Mouse (Mus musculus): Measurements from ENCODE around the gene Urod. TPM values are rescaled to one million over a fixed set of nuclear protein-coding genes. Genes with fewer than 3 reads are reported as not detected.

Urod gene
- polyA plus RNA-seq, 1 experiment from 2014 or later, result 121 TPM

- peaks cover 3% of the 10 kb centered on the region for H3K36me3 ChIP-seq (ENCODE audit: control insufficient read depth, insufficient read depth, low read length)
- no peak overlapping the region for H3K4me3 ChIP-seq (ENCODE audit: low read depth, low read length)
- no peak overlapping the region for H3K4me2 ChIP-seq (ENCODE audit: low read depth, severe bottlenecking)
- H3K4me1 ChIP-seq (ENCODE audit: control insufficient read depth, insufficient read depth, low read length), result no peaks in the 10 kb centered on the region
- 0 out of 2 replicates have a peak, but pooled peaks have one; percentile 12 for ATAC-seq (ENCODE audit: insufficient number of reproducible peaks, low FRiP score, low TSS enrichment, low read depth)
- no peak overlapping the region for H3K27ac ChIP-seq (replicated peaks; ENCODE audit: low read depth, low read length)
- no peaks in the 10 kb centered on the region for H3K9me3 ChIP-seq (ENCODE audit: control insufficient read depth, low read length)
- H3K9ac ChIP-seq (ENCODE audit: low read length), result no peak overlapping the region
- 68% methylated on average over 17 of the region's 17 CpGs for WGBS
- H3K27me3 ChIP-seq (ENCODE audit: control insufficient read depth, insufficient read depth, low read length), result no peaks in the 10 kb centered on the region
- peak; percentile 68 for DNase-seq (ENCODE audit: low spot score)
Observed at GRCm38 (mm10) chr4:116986400-116987121, 7.7 kb downstream of the Urod start.

GRCm38 (mm10) chr4:116985681-116986080, 8.5 kb downstream of the Urod start:
- Histone ChIP-seq H3K27me3 (ENCODE audit: control insufficient read depth, insufficient read depth, low read length) (no peaks in the 10 kb centered on the region), H3K36me3 (ENCODE audit: control insufficient read depth, insufficient read depth, low read length) (peaks cover 3% of the 10 kb centered on the region), H3K4me3 (ENCODE audit: low read depth, low read length) (no peak overlapping the region), H3K9me3 (ENCODE audit: control insufficient read depth, low read length) (no peaks in the 10 kb centered on the region), H3K9ac (ENCODE audit: low read length) (no peak overlapping the region), H3K27ac (replicated peaks; ENCODE audit: low read depth, low read length) (no peak overlapping the region), H3K4me2 (ENCODE audit: low read depth, severe bottlenecking) (no peak overlapping the region), H3K4me1 (ENCODE audit: control insufficient read depth, insufficient read depth, low read length) (no peaks in the 10 kb centered on the region)
- WGBS, result 92% methylated on average over 7 of the region's 7 CpGs
- no peak for DNase-seq (ENCODE audit: low spot score)
- no peak for ATAC-seq (ENCODE audit: insufficient number of reproducible peaks, low FRiP score, low TSS enrichment, low read depth)

- ATAC-seq (ENCODE audit: insufficient number of reproducible peaks, low FRiP score, low TSS enrichment, low read depth) (no peak), DNase-seq (ENCODE audit: low spot score) (no peak)
- H3K36me3 ChIP-seq (ENCODE audit: control insufficient read depth, insufficient read depth, low read length), result no peaks in the 10 kb centered on the region
- H3K27ac ChIP-seq (replicated peaks; ENCODE audit: low read depth, low read length), result no peak overlapping the region
- no peak overlapping the region for H3K4me3 ChIP-seq (ENCODE audit: low read depth, low read length)
- no peaks in the 10 kb centered on the region for H3K9me3 ChIP-seq (ENCODE audit: control insufficient read depth, low read length)
- no peak overlapping the region for H3K4me2 ChIP-seq (ENCODE audit: low read depth, severe bottlenecking)
- no peaks in the 10 kb centered on the region for H3K4me1 ChIP-seq (ENCODE audit: control insufficient read depth, insufficient read depth, low read length)
- 71% methylated on average over 2 of the region's 2 CpGs for WGBS
- no peaks in the 10 kb centered on the region for H3K27me3 ChIP-seq (ENCODE audit: control insufficient read depth, insufficient read depth, low read length)
- no peak overlapping the region for H3K9ac ChIP-seq (ENCODE audit: low read length)
Observed at GRCm38 (mm10) chr4:116976503-116976902, 17.7 kb downstream of the Urod start.

GRCm38 (mm10) chr4:116954951-116955350, 39.3 kb downstream of the Urod start:
- ATAC-seq (ENCODE audit: insufficient number of reproducible peaks, low FRiP score, low TSS enrichment, low read depth) (no peak), DNase-seq (ENCODE audit: low spot score) (no peak)
- H3K36me3 ChIP-seq (ENCODE audit: control insufficient read depth, insufficient read depth, low read length), result no peaks in the 10 kb centered on the region
- H3K4me3 ChIP-seq (ENCODE audit: low read depth, low read length), result no peak overlapping the region
- H3K9me3 ChIP-seq (ENCODE audit: control insufficient read depth, low read length), result no peaks in the 10 kb centered on the region
- WGBS, result 81% methylated on average over 7 of the region's 7 CpGs
- no peak overlapping the region for H3K4me2 ChIP-seq (ENCODE audit: low read depth, severe bottlenecking)
- H3K27ac ChIP-seq (replicated peaks; ENCODE audit: low read depth, low read length), result no peak overlapping the region
- no peak overlapping the region for H3K9ac ChIP-seq (ENCODE audit: low read length)
- no peaks in the 10 kb centered on the region for H3K27me3 ChIP-seq (ENCODE audit: control insufficient read depth, insufficient read depth, low read length)
- H3K4me1 ChIP-seq (ENCODE audit: control insufficient read depth, insufficient read depth, low read length), result no peaks in the 10 kb centered on the region

GRCm38 (mm10) chr4:116951642-116952041, 42.6 kb downstream of the Urod start:
- Histone ChIP-seq H3K4me1 (ENCODE audit: control insufficient read depth, insufficient read depth, low read length) (no peaks in the 10 kb centered on the region), H3K9ac (ENCODE audit: low read length) (no peak overlapping the region), H3K36me3 (ENCODE audit: control insufficient read depth, insufficient read depth, low read length) (no peaks in the 10 kb centered on the region), H3K4me3 (ENCODE audit: low read depth, low read length) (no peak overlapping the region), H3K27ac (replicated peaks; ENCODE audit: low read depth, low read length) (no peak overlapping the region), H3K9me3 (ENCODE audit: control insufficient read depth, low read length) (no peaks in the 10 kb centered on the region), H3K27me3 (ENCODE audit: control insufficient read depth, insufficient read depth, low read length) (no peaks in the 10 kb centered on the region), H3K4me2 (ENCODE audit: low read depth, severe bottlenecking) (no peak overlapping the region)
- ATAC-seq (ENCODE audit: insufficient number of reproducible peaks, low FRiP score, low TSS enrichment, low read depth) (no peak), DNase-seq (ENCODE audit: low spot score) (no peak)
- 56% methylated on average over 1 of the region's 1 CpGs for WGBS

- Histone ChIP-seq H3K36me3 (ENCODE audit: control insufficient read depth, insufficient read depth, low read length) (no peaks in the 10 kb centered on the region), H3K27ac (replicated peaks; ENCODE audit: low read depth, low read length) (no peak overlapping the region), H3K4me1 (ENCODE audit: control insufficient read depth, insufficient read depth, low read length) (no peaks in the 10 kb centered on the region), H3K9me3 (ENCODE audit: control insufficient read depth, low read length) (no peaks in the 10 kb centered on the region), H3K4me2 (ENCODE audit: low read depth, severe bottlenecking) (no peak overlapping the region), H3K4me3 (ENCODE audit: low read depth, low read length) (no peak overlapping the region), H3K27me3 (ENCODE audit: control insufficient read depth, insufficient read depth, low read length) (no peaks in the 10 kb centered on the region), H3K9ac (ENCODE audit: low read length) (no peak overlapping the region)
- ATAC-seq (ENCODE audit: insufficient number of reproducible peaks, low FRiP score, low TSS enrichment, low read depth), result no peak
- 68% methylated on average over 5 of the region's 5 CpGs for WGBS
- DNase-seq (ENCODE audit: low spot score), result no peak
Observed at GRCm38 (mm10) chr4:116944055-116944454, 50.2 kb downstream of the Urod start.

- Histone ChIP-seq H3K4me2 (ENCODE audit: low read depth, severe bottlenecking) (no peak overlapping the region), H3K27me3 (ENCODE audit: control insufficient read depth, insufficient read depth, low read length) (no peaks in the 10 kb centered on the region), H3K4me3 (ENCODE audit: low read depth, low read length) (no peak overlapping the region), H3K36me3 (ENCODE audit: control insufficient read depth, insufficient read depth, low read length) (no peaks in the 10 kb centered on the region), H3K27ac (replicated peaks; ENCODE audit: low read depth, low read length) (no peak overlapping the region), H3K4me1 (ENCODE audit: control insufficient read depth, insufficient read depth, low read length) (no peaks in the 10 kb centered on the region), H3K9ac (ENCODE audit: low read length) (no peak overlapping the region), H3K9me3 (ENCODE audit: control insufficient read depth, low read length) (no peaks in the 10 kb centered on the region)
- ATAC-seq (ENCODE audit: insufficient number of reproducible peaks, low FRiP score, low TSS enrichment, low read depth) (no peak), DNase-seq (ENCODE audit: low spot score) (no peak)
- 63% methylated on average over 2 of the region's 2 CpGs for WGBS
Observed at GRCm38 (mm10) chr4:116942695-116943094, 51.5 kb downstream of the Urod start.
